Mouse (Mus musculus): ENCODE measurements around the gene Vps26b.

Gene Vps26b

DNA sequence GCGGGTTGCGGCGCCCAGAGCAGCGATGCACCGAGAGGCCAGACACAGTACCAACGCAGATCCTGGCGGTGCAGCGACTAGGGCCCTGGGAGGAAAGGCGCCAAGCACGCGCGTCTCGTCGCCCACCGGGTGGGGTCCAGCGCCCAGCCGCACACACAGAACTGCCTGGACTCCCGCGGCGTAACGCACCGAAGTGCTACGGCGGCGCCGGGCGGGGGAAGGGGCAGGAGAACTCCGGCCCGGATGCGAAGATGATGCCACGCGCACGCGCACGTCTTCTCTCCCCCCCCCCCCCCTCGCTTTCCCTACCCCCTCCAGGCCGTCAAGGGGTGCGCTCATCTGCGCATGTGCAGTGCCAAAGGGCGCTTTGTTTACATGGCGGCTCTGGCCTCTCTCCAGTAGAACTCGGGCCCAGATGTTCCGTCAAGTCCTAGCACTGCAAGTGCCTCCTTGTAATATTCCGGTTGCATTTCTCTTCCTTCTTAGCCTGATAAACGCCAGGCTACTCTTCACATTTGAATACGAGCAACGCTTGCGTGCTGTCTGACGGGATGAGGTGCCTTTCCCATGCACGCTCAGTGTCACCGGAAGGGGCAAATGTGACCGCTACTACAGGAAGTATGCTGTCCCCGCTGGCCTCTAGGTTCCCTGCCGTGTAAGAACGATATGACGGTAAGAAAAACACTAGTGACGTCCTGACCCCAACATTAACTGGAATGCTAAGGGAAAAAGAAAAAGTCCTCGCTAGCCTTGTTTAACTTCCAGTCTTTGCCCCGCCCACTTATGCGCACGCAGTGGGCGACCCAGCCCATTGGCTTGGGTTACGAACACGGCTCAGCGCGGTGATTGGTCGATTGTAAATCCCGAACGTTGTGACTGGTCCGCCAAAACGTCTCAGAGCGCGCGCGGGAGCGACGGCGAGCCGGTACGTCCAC is at the start of gene Vps26b, which contains the start of gene Ncapd3:
Gene Vps26b (minus strand): TSS at position 238 of the 935 bp plus-strand sequence.
Gene Ncapd3 (plus strand): TSS at position 348 of the 935 bp plus-strand sequence.
- peak; percentile 98 for DNase-seq (ENCODE audit: low read depth, low spot score)

DNA sequence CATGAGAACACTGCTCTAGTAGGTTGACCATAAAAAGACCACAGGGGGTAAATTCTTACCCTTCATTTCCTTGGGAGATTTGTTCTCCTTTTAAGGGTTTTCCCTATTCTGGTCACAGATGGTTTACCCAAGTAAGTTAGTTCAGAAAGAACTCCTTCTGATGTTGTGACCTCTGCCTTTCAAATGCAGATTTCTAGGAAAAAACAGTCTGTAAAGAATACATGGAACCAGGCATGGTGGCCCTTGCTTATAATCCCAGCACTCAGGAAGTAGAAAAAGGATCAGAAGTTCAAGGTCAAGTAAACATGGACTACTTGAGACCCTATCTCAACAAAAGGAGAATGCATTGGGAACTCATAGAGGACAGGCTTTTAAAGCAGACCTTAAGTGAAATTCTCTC is 45.9 kb upstream of the Vps26b start:
- no peak for DNase-seq (ENCODE audit: low read depth, low spot score)

DNA sequence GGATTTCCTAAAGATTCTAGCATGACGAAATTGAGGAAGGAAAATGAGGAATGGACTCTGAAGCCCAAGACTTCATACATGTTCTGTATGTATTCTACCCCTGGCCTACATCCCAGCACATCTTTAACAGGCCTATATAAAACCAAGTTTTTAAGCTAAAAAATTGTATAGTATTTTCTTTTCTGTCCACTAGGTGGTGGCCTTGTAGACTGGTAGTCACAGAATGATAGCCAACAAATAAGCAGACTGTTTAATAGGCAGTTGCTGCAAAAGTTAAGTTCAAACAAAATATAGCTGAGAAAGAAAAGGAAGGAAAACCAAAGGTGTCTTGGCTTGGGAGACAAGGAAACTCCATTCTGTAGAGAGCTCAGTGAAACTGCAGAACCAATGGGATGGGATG is 44.8 kb upstream of the Vps26b start:
- peak; percentile 4 for DNase-seq (ENCODE audit: low read depth, low spot score)

DNA sequence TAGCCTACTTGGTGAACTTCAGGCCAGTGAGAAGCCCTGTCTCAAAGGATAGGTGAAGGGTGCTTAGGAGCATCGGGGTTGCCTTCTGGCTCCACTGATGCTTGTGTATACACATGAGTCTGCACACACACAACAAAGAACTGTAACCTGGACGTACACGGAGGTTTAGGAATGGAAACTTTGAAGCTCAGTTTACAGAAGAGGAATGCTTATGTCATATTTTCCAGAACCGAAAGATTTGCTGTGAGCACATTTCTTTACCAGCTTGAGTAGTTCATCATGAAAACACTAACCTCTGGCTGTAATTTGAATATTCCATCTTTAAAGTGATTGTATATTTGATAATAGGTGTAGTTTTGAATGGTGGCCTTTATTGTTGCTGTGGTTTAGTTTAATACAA is 41.0 kb upstream of the Vps26b start:
- DNase-seq (ENCODE audit: low read depth, low spot score): peak; percentile 4

DNA sequence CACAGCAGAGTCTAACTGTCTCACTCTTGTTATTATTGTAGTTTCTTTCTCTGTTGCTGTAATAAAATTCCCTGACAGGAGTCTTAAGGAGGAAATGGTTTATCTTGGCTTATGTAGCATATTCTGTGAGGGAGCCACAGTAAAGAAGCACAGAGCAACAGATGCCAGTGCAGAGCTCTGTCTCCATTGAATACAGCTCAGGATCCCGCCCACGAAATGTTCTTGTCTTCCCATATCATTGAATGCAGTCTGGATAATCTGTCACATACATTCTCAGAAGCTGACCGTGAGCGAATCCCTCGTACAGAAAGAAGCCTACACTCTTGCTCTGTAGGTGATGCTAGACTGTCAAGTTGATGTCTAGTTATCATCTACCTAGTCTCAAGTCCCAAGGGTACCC is 28.5 kb upstream of the Vps26b start:
- no peak for DNase-seq (ENCODE audit: low read depth, low spot score)

DNA sequence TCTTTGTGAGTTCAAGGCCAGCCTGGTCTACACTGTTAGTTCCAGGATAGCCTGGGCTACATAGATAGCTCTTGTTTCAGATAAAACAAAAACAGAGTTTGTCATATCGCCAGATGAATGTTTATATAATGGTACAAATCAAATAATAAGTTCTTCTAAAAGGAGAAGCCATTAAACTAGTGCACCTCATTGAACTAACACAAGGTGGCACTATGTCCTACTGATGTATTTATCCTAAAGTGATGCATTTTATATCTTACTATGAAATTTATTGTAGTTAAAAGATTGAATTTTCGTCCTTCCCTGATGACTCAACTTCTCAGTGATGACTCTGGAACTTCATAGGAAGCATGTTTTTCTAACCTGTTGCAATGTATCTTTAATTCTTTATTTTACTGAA is 19.6 kb upstream of the Vps26b start:
- no peak for DNase-seq (ENCODE audit: low read depth, low spot score)

DNA sequence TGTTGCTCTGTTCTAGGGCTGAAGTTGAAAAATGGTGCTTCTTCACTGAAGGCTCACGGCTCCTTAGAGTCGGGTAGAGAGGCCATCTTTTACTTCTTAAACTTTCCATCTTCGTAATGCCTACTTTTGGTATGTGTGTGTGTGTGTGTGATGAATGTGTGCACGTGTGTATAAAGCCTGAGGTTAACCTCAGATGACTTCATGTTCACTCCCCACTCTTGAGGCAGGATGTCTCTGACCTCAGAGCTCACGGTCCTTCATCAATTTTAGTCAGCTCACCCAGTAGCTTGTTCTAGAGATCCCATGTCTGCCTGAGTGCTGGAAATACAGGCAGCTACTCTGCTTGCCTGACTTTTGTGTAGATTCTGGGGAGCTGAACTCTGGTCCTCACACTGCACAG is 14.0 kb upstream of the Vps26b start:
- peak; percentile 37 for DNase-seq (ENCODE audit: low read depth, low spot score)

DNA sequence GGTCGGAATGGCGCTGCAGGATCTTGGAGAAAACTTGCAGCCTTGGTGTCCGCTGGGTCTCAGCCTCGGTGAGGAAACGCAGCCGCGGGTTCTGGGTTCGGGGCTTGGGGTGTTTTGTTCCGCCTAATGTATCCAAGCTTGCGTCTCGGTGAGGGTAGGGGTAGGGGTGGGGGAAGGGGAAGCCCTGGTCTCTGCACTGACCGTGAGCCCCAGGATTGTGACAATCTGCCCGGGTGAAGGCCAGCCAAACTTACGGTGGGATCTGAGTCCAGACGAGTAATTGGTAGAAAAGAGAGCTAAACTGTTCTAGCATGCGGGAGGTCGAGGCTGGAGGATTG is 867 bp upstream of the Vps26b start:
- no peak for DNase-seq (ENCODE audit: low read depth, low spot score)

DNA sequence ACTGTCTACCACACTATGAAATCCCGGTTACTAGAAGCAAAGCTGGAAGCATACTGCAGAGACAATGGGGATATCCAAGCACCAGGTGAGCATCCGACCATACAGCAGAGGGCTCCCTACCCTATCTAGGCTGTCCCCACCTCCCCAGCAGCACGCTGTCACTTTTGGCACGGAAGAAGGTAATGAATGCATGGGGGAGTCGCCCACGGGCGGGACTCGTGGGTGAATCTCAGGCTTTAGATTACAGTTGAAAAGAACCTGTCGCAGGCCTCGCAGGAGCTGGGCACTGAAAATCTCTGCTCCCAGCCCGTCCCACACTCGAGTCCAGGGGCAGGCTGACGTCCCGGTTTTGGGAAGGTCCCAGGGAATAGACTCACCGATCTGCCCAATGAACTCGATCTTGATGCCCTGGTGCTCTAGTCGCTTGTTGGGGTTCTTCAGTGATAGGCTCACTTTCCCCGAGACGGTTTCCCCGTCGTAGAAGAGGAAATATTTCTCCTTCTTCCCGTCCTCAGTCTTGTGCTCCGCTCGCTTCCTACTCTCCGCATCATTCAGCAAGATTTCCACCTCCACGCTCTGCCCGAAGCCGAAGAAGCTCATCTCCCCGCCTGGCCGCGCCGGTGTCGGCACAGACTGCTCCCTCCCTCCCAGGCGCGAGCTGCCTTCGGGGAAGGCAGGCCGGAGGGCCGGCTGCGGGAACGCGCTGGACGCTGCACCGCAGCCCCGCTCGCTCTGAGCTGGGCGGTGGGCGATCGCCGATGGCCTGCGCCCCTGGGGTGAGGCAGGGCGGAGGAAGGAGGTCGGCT is 640 bp downstream of the Vps26b start:
- DNase-seq (ENCODE audit: low read depth, low spot score): peak; percentile 77

DNA sequence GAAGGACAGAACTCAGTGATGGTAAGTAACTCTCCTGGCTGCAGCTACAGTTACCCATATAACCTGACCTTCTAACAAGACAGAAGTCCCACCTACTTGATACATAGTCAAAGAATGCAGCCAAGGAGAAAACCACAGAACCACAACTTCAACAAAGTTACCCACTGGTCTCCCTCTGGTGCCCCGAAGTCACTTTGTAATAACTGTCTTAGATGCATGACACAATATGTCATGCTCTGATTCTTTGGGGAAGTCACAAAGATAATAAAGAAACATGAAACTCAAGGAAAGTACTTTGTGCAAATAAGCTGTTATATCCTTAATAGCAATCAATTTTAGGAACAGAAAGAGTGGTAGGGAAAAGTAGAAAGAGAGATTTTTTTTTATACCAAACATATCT is 3.2 kb downstream of the Vps26b start:
- no peak for DNase-seq (ENCODE audit: low read depth, low spot score)

DNA sequence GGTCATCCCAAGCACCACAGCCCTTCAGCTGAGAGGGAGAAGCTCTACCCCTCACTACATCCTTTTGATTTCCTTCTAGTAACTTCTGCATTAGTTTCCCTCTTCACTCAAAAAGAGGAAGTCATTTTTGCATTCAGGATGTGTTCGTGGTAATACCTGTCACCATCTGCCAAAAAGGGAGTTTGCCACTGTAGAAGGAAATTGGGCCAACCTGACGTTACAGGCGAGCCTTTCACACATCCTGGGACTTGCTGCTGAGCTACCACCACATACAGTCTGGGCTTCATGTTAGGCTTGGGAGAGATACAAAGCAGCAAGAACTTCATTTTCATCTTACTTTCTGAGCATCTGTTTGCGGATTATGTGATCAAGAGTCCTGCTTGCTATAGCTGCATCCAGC is 6.2 kb downstream of the Vps26b start:
- peak; percentile 33 for DNase-seq (ENCODE audit: low read depth, low spot score)

DNA sequence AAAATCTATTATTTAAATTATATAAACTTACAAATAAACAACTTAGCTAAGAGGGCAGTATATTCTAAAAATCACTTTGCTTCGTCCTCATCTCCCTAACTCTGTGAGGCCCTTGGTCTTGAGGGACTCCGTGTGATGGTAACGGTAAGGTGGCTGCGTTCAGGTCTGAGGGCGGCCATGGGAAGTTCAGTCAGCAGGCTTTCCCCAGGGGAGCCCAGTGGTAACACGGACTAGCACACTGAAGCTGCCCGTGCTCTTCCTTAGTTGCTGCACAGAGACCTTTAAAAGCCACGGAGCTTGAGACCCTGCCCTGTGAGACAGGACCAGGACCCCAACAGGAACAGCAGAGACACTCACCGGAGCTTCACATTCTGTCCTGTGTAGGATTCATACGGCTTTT is 10.9 kb downstream of the Vps26b start:
- DNase-seq (ENCODE audit: low read depth, low spot score): no peak

DNA sequence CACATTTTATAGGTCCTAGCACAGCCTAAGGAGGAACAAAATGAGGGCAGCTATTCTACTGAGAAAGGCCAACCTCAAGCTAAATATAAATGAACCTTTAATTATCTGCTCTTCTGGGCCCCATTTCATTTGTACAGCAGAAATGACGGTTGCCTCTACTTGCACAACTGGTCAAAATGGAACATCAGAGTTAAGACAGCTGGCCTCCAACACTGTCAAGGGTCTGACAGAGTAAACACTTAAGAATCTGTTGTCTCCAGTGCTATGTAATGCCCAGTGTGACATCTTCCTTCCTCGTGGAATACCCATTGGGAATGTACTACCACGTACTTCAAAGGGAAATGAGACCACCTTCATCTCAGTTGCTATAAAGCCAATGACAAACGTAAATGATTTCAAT is 18.3 kb downstream of the Vps26b start:
- DNase-seq (ENCODE audit: low read depth, low spot score): no peak

DNA sequence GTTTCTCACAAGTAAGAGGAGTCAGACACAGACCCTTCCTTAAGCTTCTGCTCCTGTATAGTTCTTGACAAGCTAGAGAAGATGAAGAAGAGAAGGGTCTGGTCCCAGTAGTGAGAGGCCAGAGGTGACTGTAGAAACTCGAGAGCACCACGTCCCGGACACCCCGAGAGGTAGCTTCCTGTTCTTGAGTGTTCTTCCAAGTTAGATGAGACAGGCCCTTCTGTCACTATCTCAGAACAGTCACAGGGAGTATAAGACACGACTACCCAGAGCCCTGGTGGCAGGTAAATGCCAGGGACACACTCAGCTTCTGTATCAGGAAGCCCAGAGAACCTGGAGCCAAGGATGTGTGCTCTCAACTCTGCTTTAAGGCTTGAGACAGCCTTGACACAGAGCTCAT is 20.6 kb downstream of the Vps26b start:
- DNase-seq (ENCODE audit: low read depth, low spot score): no peak

DNA sequence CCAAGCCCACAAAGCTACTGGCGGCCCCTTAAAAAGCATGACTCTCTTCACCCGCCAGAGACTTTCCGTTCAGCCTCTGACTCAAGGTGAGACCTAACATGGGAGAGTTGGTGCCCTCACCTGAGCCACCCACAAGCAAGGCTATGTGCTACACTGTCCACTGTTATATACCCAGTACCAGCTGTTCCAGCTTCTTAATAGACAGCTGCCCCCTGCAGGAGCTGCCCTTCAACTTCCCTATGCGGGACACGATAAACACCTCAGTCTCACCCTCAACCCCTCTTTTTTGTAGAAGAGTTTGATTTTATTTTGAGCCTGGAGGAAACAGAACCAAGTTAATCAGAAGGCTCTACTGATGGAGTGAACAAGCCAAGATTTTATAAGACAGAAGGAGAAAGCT is 23.0 kb downstream of the Vps26b start:
- no peak for DNase-seq (ENCODE audit: low read depth, low spot score)

DNA sequence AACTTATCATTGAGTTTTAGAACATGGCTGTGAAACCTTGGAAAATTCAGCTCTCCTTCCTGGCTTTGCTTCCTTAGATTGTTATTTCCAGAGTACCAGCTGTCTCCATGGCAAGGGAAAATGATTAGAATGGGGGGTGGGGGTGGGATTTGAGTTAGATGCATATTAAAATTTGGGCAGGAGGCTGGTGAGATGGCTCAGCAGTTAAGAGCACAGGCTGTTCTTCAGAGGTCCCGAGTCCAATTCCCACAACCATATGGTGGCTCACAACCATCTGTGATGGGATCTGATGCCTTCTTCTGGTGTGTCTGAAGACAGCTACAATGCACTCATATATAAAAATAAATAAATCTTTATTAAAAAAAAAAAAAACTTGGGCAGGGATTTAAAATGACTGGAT is 23.9 kb downstream of the Vps26b start:
- no peak for DNase-seq (ENCODE audit: low read depth, low spot score)

DNA sequence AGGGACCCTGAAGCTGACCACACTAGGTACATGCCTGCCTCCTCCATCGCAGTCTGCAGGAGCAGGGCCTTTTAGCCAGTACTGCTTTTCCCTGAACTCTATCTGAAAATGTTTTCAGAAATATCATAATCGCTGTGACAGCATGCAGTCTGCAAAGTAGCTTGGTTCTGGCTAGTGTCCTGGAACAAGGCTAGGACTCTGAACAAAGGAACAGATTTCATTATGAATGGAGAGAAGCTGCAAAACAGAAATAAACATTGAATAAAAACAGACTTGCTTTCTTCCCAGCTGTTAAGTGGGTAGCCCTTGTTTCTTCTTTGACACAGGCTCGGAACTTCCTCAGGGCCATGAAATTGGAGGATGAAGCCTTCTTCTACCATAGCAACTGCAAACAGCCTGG is 24.6 kb downstream of the Vps26b start:
- no peak for DNase-seq (ENCODE audit: low read depth, low spot score)

DNA sequence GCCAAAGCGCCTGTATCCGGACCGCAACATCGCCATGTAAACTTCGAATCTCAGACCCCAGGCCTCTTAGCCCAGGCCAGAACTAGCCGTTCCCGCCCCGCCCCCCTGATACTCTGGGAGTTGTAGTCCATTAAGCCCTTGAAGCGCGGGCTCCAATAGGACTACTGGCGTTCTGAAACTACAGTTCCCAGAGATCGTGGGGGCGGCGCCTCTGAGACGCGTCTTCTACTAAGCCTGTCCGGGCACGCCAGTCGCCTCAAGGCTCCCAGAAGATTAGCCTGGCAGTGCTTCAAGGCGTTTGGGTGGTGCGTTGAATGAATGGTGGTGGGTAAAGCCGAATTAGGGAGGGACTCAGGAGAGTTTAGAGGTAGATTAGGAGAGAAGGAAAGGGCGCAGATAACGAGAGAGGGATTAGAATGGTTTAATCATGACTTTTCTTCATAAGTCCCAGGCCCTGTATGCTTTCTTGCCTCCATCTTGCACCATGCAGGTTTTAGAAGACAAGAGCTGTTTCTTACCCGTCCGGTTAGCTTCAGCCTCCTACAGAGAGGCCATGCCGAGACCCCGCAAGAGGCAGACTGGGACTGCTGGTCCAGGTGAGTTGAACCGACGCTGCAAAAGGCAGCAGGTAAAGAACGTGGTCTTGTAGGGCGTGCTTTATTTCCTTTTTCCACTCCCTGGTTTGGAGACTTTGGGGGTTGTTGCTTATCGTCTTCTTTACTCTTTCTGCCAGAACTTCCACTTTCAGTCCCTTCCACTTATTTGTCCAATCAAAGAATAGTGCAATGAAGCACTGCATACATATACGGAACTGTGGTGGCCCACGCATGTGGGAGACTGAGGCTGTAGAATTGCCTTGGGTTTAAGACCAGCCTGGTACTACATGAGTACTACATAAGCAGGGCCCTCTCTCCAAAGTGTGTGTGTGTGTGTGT is 30.1 kb downstream of the Vps26b start, which contains the start of the genes Acad8 and Thyn1:
Gene Acad8 (minus strand): TSS at position 106 of the 935 bp plus-strand sequence.
Gene Thyn1 (plus strand): TSS at position 250 of the 935 bp plus-strand sequence.
- DNase-seq (ENCODE audit: low read depth, low spot score): peak; percentile 95

DNA sequence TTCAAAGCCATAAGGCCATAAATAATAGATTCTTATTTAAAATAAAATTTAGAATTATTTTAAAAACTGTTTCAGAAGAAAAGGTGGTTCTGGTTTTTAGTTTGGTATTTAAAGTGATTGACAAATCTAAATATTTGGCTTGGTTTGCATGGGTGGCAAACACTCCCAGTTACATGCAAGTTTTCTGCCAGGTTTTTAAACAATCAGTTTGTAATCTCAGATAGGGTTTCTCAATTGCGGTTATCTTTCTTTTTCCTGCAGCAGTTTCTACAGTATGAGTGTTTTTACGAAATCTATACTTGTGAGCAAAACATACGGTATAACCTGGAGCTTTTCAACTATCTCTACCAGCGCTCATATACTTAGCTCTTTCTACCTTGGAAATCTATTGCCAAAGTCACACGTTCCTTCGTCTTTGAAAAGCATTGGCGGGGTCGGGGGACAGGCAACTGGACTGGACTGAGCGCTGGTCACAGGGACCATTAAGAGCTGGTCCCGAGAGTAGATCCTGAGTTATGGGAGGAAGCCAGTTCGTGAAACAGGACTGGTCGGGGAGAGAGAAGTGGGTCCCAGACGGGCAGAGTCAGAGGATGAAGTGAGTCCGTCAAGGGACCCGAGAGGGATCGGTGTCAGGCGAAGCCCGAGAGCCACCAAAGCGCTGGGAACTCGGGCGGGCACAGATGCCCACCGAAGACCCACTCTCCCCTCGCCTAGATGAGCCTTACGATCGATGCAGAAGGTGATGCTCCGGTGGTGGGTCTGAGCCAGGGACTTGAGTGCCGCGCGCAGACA is 31.0 kb downstream of the Vps26b start:
- peak; percentile 6 for DNase-seq (ENCODE audit: low read depth, low spot score)

DNA sequence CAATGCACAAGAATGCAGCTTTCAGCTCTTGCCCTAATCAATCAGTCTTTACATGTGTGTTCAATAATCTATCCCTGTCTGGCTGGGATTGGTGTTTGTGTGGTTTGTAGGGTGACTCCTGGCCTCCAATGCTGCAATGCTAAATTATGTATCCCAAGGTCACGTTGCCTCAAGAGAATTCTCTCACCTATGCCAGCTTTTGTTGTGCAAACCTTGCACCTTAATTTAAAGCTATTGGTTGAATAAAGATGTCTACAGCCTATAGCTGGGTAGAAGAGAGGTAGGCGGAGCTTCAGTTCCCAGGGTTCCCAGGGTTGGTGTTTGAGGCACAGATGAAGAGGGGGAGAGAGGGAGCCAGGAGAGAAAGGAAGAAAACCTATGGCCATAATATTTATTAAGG is 32.4 kb downstream of the Vps26b start:
- DNase-seq (ENCODE audit: low read depth, low spot score): no peak

DNA sequence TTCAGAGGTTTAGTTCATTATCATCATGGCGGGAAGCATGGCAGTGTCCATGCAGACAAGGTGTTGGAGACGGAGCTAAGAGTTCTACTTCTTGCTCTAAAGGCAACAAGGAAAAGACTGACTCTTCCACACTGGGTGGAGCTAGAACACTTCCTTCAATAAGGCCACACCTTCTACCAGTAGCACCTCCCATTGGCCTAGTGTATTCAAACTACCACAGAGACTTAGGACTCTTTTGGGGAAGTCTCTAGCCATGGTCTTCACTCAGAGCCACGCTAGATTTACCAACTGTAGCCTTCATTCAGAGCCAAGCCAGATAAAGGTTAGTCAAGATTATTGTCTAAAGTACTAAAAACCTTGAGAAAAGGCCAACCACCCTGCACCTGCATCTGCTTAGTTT is 32.8 kb downstream of the Vps26b start:
- DNase-seq (ENCODE audit: low read depth, low spot score): peak; percentile 7

Data from CD4-positive, CD25-positive, alpha-beta regulatory T cell, adult 2 months (primary cell).